Mouse (Mus musculus) spleen, adult 2 months (tissue): ENCODE measurements around the gene Mre11a. TPM values are rescaled to one million over a fixed set of nuclear protein-coding genes. Genes with fewer than 3 reads are reported as not detected.
A peak's percentile ranks its signal among the peaks of the same experiment; 100 is the strongest.

Experiments
- DNase-seq, 2 experiments: peaks; one replicate each; pipeline versions ENCODE4 v3.0.0 to v3.0.0-alpha.2; 2012 to 2021; ENCODE audit warnings: low spot score in 2 of 2, low read depth in 1 of 2
- H3K27ac ChIP-seq: fragments of 200-500 bp; 2 replicates; pipeline ENCODE4 v1.5.1; 2012; ENCODE audit warnings: low read length, inconsistent platforms; ENCODE audit not compliant: insufficient read depth
- H3K27me3 ChIP-seq: fragments of 200-500 bp; 2 replicates; pipeline ENCODE4 v1.6.1; 2012; ENCODE audit warnings: mild to moderate bottlenecking, moderate library complexity, low read length, inconsistent platforms; ENCODE audit not compliant: control insufficient read depth, insufficient read depth
- H3K36me3 ChIP-seq: fragments of 200-500 bp; 2 replicates; pipeline ENCODE4 v1.6.1; 2012; ENCODE audit warnings: mild to moderate bottlenecking, low read length, inconsistent platforms; ENCODE audit not compliant: control insufficient read depth, insufficient read depth
- H3K4me1 ChIP-seq: fragments of 200-500 bp; 2 replicates; pipeline ENCODE4 v1.6.1; 2011; ENCODE audit warnings: inconsistent platforms; ENCODE audit not compliant: control insufficient read depth, insufficient read depth, insufficient read length
- H3K4me3 ChIP-seq: fragments of 200-500 bp; 2 replicates; pipeline ENCODE4 v1.5.1; 2011; ENCODE audit warnings: mild to moderate bottlenecking, inconsistent platforms; ENCODE audit not compliant: insufficient read depth, insufficient read length; ENCODE audit errors: extremely low read depth
- CTCF ChIP-seq: fragments of 200-500 bp; IDR thresholded peaks from 2 replicates; pipeline ENCODE4 v1.5.1; 2011; ENCODE audit warnings: mild to moderate bottlenecking, inconsistent platforms; ENCODE audit not compliant: insufficient read depth, insufficient read length, insufficient replicate concordance; ENCODE audit errors: extremely low read depth
- POLR2A ChIP-seq: fragments of 200-500 bp; IDR thresholded peaks from 2 replicates; pipeline ENCODE4 v1.6.1; 2011; ENCODE audit warnings: low read depth, low read length, inconsistent platforms
- WGBS: fragments of 180-500 bp; shearing (Covaris S2); methylation state at CpG from one replicate; pipeline ENCODE4 v1.1.7; 2018; 5-methylcytosine and 5-hydroxymethylcytosine counted together
- polyA plus RNA-seq: library from polyadenylated mRNA; depleted of rRNA; stranded (reverse); fragments of >200 nt; gene quantifications from 2 replicates; pipeline ENCODE4 v1.2.3, GENCODE M21; 2012

Mre11a gene
- polyA plus RNA-seq, 1 experiment = 4.5 TPM

GRCm38 (mm10) chr9:14839970-14840369 is 55.5 kb downstream of the Mre11a start:
- 61% methylated on average over 5 of the region's 5 CpGs for WGBS
- H3K4me1 ChIP-seq = peaks cover 4% of the 10 kb centered on the region; the same call in 1 of the 2 replicates
- H3K27ac ChIP-seq = no peak overlapping the region
- TF ChIP-seq POLR2A (no peak), CTCF (no peak)
- no peak for DNase-seq
- H3K4me3 ChIP-seq = no peak overlapping the region
- H3K36me3 ChIP-seq = no peaks in the 10 kb centered on the region
- H3K27me3 ChIP-seq = no peaks in the 10 kb centered on the region

- TF ChIP-seq CTCF (no peak), POLR2A (no peak)
- 86% methylated on average over 10 of the region's 10 CpGs for WGBS
- no peak overlapping the region for H3K27ac ChIP-seq
- H3K36me3 ChIP-seq = no peaks in the 10 kb centered on the region
- DNase-seq = no peak
- H3K4me3 ChIP-seq = no peak overlapping the region
- H3K4me1 ChIP-seq = peaks cover 4% of the 10 kb centered on the region; the same call in 1 of the 2 replicates
- H3K27me3 ChIP-seq = no peaks in the 10 kb centered on the region
Observed at GRCm38 (mm10) chr9:14841878-14842761, 57.7 kb downstream of the Mre11a start.

GRCm38 (mm10) chr9:14843311-14843857 is 58.9 kb downstream of the Mre11a start:
- H3K27me3 ChIP-seq = no peaks in the 10 kb centered on the region
- no peak overlapping the region for H3K27ac ChIP-seq
- DNase-seq = no peak
- no peak overlapping the region for H3K4me3 ChIP-seq
- WGBS = 86% methylated on average over 6 of the region's 6 CpGs
- TF ChIP-seq POLR2A (no peak), CTCF (no peak)
- H3K36me3 ChIP-seq = no peaks in the 10 kb centered on the region
- peaks cover 4% of the 10 kb centered on the region; the same call in 1 of the 2 replicates for H3K4me1 ChIP-seq

DNA sequence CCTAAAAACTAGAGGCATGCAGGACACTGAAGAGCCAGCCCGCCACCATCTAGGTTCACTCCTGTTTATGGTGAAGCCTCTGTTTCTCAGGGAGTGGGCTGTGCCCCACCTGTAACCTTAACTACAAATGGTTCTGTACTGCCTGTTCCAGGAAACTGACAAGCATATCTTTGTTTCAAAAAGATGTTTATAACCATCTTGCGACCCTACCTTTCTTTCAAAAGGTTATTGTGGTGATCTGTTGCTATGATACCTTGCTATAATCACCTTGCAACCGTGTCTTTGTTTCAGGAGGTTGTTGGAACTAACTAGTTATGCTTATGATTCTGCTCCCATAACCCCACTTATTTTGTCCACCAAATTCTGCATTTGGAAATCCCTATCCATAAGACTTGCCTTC is 59.4 kb downstream of the Mre11a start:
- 81% methylated on average over 3 of the region's 3 CpGs for WGBS
- Histone ChIP-seq H3K36me3 (no peaks in the 10 kb centered on the region), H3K27me3 (no peaks in the 10 kb centered on the region), H3K27ac (no peak overlapping the region), H3K4me3 (no peak overlapping the region), H3K4me1 (peaks cover 4% of the 10 kb centered on the region; the same call in 1 of the 2 replicates)
- DNase-seq = no peak
- no peak for TF ChIP-seq POLR2A
- TF ChIP-seq CTCF = no peak

- 64% methylated on average over 5 of the region's 5 CpGs for WGBS
- Histone ChIP-seq H3K4me1 (no peaks in the 10 kb centered on the region), H3K27me3 (no peaks in the 10 kb centered on the region), H3K4me3 (no peak overlapping the region), H3K27ac (no peak overlapping the region), H3K36me3 (no peaks in the 10 kb centered on the region)
- peak; percentile 45; the same call in 1 of the 2 replicates for TF ChIP-seq CTCF
- TF ChIP-seq POLR2A = no peak
- DNase-seq = no peak
Observed at GRCm38 (mm10) chr9:14846428-14846827, 62.0 kb downstream of the Mre11a start.

DNA sequence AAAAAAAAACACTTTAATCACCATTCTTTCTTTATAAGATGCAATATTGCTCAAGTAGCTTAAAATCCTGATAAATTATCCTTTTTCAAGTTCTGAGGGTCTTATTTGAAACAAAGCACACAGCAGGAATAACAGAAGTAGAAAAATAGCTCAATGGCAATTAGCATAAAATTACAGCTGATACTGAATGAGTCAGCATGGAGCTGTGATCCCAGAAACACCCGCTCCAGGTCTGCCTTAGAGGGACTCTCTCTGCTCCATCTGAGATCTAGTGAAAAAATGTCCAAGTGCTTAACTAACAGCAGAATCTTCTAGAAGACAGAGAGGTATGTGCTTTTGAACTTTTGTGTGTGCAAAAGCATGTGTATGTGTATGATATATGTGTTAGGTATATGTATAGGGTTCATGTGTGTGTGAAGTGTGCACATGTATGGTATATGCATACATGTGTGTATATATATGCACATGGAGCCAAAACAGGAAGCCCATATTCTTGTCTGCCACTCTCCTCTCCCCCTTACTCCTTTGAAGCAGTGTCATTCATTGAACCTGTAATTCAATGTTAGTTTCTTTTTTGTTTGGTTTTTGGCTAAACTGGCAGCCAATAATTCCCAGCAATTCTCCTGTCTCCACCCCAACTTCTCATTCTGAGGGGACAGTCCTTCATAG is 63.9 kb downstream of the Mre11a start:
- no peak for DNase-seq
- Histone ChIP-seq H3K4me3 (no peak overlapping the region), H3K4me1 (no peaks in the 10 kb centered on the region), H3K27me3 (no peaks in the 10 kb centered on the region), H3K27ac (no peak overlapping the region), H3K36me3 (no peaks in the 10 kb centered on the region)
- 78% methylated on average over 1 of the region's 1 CpGs for WGBS
- TF ChIP-seq POLR2A (no peak), CTCF (no peak)
